Mouse (Mus musculus) heart, postnatal 0 days (tissue): ENCODE data around the gene Tenm2.

Experiments
- CTCF ChIP-seq: IDR thresholded peaks from 2 replicates; pipeline ENCODE4 v1.5.1; 2016; ENCODE audit warnings: antibody characterized with exemption, control low read depth, low read depth
- EP300 ChIP-seq: IDR thresholded peaks from 2 replicates; pipeline ENCODE4 v1.6.1; 2016; ENCODE audit warnings: antibody characterized with exemption, low read depth

DNA sequence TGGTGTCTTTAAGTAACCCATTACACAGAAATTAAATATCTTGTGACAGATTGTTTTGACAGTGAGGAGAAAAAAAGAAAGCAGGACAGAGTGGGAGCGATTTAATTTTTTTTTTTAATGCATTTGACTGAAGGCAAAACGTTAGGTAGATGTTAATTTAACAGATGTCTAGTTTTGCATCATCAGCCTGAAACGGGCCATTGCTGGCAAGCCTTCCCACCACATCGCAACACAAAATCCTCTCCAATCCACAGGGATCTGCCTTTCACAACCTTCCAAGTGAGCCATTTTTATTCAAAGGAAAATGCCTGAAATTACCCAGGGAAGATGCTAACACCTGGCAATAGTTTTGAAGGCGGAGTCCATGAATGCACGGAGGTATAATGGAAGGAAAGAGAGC, 535.6 kb downstream of the Tenm2 start:
- TF ChIP-seq CTCF (no peak), EP300 (no peak)
